Mouse (Mus musculus) heart, adult 2 months (tissue): ENCODE measurements at regions not wholly inside any gene's neighbourhood (a gene's known extent, or its start where the extent isn't known, plus 50 kb on each side); places are given as distances from the start of the nearest gene placed in this dataset.

Experiments
- DNase-seq, 2 experiments: peaks; one replicate each; pipeline ENCODE4 v3.0.0; 2021
- H3K27ac ChIP-seq: fragments of 200-600 bp; 2 replicates; pipeline ENCODE4 v1.8.1; 2022
- H3K27me3 ChIP-seq: fragments of 200-500 bp; 2 replicates; pipeline ENCODE4 v1.6.1; 2012; ENCODE audit warnings: mild to moderate bottlenecking, low read length, inconsistent platforms, mixed read lengths; ENCODE audit not compliant: control insufficient read depth, insufficient read depth
- H3K36me3 ChIP-seq: fragments of 200-500 bp; 2 replicates; pipeline ENCODE4 v1.6.1; 2012; ENCODE audit warnings: low read length, inconsistent platforms; ENCODE audit not compliant: control insufficient read depth, insufficient read depth
- H3K4me1 ChIP-seq: fragments of 200-500 bp; 2 replicates; pipeline ENCODE4 v1.6.1; 2011; ENCODE audit warnings: low read length; ENCODE audit not compliant: control insufficient read depth, insufficient read depth
- H3K4me3 ChIP-seq: fragments of 200-600 bp; 2 replicates; pipeline ENCODE4 v1.8.1; 2022
- H3K79me2 ChIP-seq: fragments of 200-500 bp; replicated peaks from 2 replicates; pipeline ENCODE4 v1.6.1; 2012; ENCODE audit warnings: mild to moderate bottlenecking, inconsistent platforms, low read length, moderate library complexity, mixed read lengths; ENCODE audit not compliant: control insufficient read depth, insufficient read depth
- H3K9ac ChIP-seq: fragments of 200-500 bp; 2 replicates; pipeline ENCODE4 v1.6.1; 2012; ENCODE audit warnings: low read depth, mild to moderate bottlenecking, control low read depth, inconsistent platforms, low read length, mixed read lengths
- CTCF ChIP-seq: fragments of 200-600 bp; IDR thresholded peaks from 2 replicates; pipeline ENCODE4 v1.8.1; 2022; ENCODE audit warnings: antibody characterized with exemption, mild to moderate bottlenecking, moderate library complexity
- EP300 ChIP-seq: fragments of 200-500 bp; IDR thresholded peaks from 2 replicates; pipeline ENCODE4 v1.6.1; 2011; ENCODE audit warnings: low read depth, low read length, control low read depth; ENCODE audit not compliant: insufficient read depth
- POLR2A ChIP-seq: fragments of 200-500 bp; IDR thresholded peaks from 2 replicates; pipeline ENCODE4 v1.6.1; 2011; ENCODE audit warnings: mild to moderate bottlenecking, low read depth, low read length, control low read depth; ENCODE audit not compliant: insufficient read depth
- WGBS: fragments of 180-500 bp; shearing (Covaris S2); methylation state at CpG from one replicate; pipeline ENCODE4 v1.1.7; 2018; 5-methylcytosine and 5-hydroxymethylcytosine counted together
- intact Hi-C: fragments of 180-260 bp; cut with DNase I; formaldehyde crosslinking; loops from one replicate; pipeline ENCODE4 v1.15.1; 2025

GRCm38 (mm10) chr3:20792503-20792902, 425.5 kb upstream of the Agtr1b start:
- Histone ChIP-seq H3K27ac (peak overlapping the region; percentile 44), H3K4me1 (no peaks in the 10 kb centered on the region), H3K4me3 (no peak overlapping the region), H3K36me3 (peaks cover 4% of the 10 kb centered on the region), H3K27me3 (no peaks in the 10 kb centered on the region), H3K79me2 (no peaks in the 10 kb centered on the region), H3K9ac (no peak overlapping the region)
- TF ChIP-seq POLR2A: no peak
- no peak for TF ChIP-seq CTCF
- TF ChIP-seq EP300: no peak
- peak; percentile 42 to 51 for DNase-seq
- WGBS: 45% methylated on average over 1 of the region's 1 CpGs
- intact Hi-C loops: loop anchor here (10.0 kb wide), 1 partner anchor 1282 kb away; the partner anchor contains the start of gene Tbl1xr1

GRCm38 (mm10) chr3:20777883-20778282, 410.9 kb upstream of the Agtr1b start:
- DNase-seq: no peak
- Histone ChIP-seq H3K9ac (no peak overlapping the region), H3K79me2 (no peaks in the 10 kb centered on the region), H3K27ac (no peak overlapping the region), H3K27me3 (no peaks in the 10 kb centered on the region), H3K4me1 (no peaks in the 10 kb centered on the region), H3K36me3 (no peaks in the 10 kb centered on the region), H3K4me3 (no peak overlapping the region)
- intact Hi-C loops: loop anchor here (5.0 kb wide), 1 partner anchor 49 kb away; no protein-coding TSS in a partner anchor
- TF ChIP-seq POLR2A (no peak), EP300 (no peak), CTCF (no peak)

GRCm38 (mm10) chr3:20776964-20777304, 410.0 kb upstream of the Agtr1b start:
- WGBS: 95% methylated on average over 2 of the region's 2 CpGs
- Histone ChIP-seq H3K27ac (no peak overlapping the region), H3K4me3 (no peak overlapping the region), H3K9ac (no peak overlapping the region), H3K79me2 (no peaks in the 10 kb centered on the region), H3K27me3 (no peaks in the 10 kb centered on the region), H3K4me1 (no peaks in the 10 kb centered on the region), H3K36me3 (no peaks in the 10 kb centered on the region)
- intact Hi-C loops: loop anchor here (5.0 kb wide), 1 partner anchor 50 kb away; no protein-coding TSS in a partner anchor
- TF ChIP-seq POLR2A (no peak), EP300 (no peak), CTCF (no peak)
- no peak for DNase-seq

DNA sequence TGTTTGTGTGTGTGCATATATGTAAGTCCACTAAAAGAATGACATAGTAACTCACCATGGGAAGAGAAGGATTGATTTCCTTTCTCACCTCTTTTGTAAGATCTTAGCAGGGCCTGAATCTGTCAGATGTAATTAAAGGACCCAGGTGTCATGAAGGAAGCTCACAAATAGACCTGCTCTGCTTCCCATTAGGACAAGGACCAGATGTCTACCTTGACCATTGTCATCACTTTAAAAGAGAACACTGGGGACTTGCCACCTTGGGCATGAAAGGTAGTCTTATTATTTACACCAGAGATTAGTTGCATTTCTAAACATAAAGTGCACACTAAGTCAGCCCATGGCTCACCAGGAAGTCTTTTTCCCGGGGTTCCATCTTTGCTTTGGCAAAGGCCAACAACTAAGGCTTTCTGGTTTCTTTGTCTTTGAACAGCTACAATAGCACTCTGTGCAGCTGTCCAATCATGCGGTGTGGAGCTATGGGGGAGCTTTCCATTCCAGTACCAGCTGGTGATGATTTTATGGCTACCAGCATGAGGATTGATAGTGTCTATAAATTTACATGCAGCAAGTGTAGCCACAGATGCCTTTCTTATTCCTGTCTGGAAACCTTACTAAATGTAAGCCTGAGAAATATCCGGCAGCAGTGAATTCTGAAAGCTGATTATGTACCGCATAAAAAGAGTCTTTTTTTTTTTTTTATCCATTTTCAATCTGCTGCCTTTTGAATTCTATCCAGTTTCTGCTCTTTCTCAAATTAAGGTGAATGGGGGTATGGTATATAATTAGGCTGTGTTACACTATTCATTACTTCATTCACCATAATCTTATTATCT, 409.4 kb upstream of the Agtr1b start:
- Histone ChIP-seq H3K36me3 (no peaks in the 10 kb centered on the region), H3K27ac (no peak overlapping the region), H3K79me2 (no peaks in the 10 kb centered on the region), H3K4me1 (no peaks in the 10 kb centered on the region), H3K9ac (no peak overlapping the region), H3K4me3 (no peak overlapping the region), H3K27me3 (no peaks in the 10 kb centered on the region)
- intact Hi-C loops: loop anchor here (5.0 kb wide), 1 partner anchor 51 kb away; no protein-coding TSS in a partner anchor
- 83% methylated on average over 4 of the region's 4 CpGs for WGBS
- DNase-seq: no peak
- TF ChIP-seq POLR2A (no peak), CTCF (no peak), EP300 (no peak)

- no peaks in the 10 kb centered on the region for H3K79me2 ChIP-seq
- no peak overlapping the region for H3K4me3 ChIP-seq
- intact Hi-C loops: no loop called here
- H3K27me3 ChIP-seq: no peaks in the 10 kb centered on the region
- no peak overlapping the region for H3K27ac ChIP-seq
- H3K9ac ChIP-seq: no peak overlapping the region
- no peak for DNase-seq
- no peaks in the 10 kb centered on the region for H3K4me1 ChIP-seq
- 30% methylated on average over 3 of the region's 3 CpGs for WGBS
- TF ChIP-seq CTCF: no peak
- no peak for TF ChIP-seq EP300
- TF ChIP-seq POLR2A: no peak
- H3K36me3 ChIP-seq: no peaks in the 10 kb centered on the region
These were observed 367.3 kb upstream of the Agtr1b start for GRCm38 (mm10) chr3:20734302-20734701.

DNA sequence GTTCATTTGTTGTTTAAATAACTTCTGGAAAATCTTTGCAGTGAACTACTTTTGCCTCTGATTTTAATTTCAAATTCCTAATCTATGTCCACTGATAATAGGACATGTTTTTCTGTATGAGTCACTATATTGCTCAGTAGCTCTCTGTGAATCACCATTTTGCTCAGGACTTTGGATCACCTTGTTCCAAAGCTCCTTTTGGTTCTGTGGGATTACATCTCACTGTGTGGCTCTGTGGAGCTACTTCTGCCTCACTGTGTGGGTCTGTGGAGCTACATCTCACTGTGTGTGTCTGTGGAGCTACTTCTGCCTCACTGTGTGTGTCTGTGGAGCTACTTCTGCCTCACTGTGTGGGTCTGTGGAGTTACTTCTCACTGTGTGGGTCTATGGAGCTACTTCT, 365.0 kb upstream of the Agtr1b start:
- TF ChIP-seq POLR2A (no peak), CTCF (no peak), EP300 (no peak)
- no peak overlapping the region for H3K4me3 ChIP-seq
- intact Hi-C loops: no loop called here

More for the DNA sequence above, 365.0 kb upstream of the Agtr1b start:
- Histone ChIP-seq H3K9ac (no peak overlapping the region), H3K4me1 (no peaks in the 10 kb centered on the region), H3K36me3 (no peaks in the 10 kb centered on the region), H3K27ac (no peak overlapping the region), H3K79me2 (no peaks in the 10 kb centered on the region), H3K27me3 (no peaks in the 10 kb centered on the region)
- DNase-seq: no peak
